Mouse (Mus musculus): ENCODE measurements around the gene Myadml2.

DNA sequence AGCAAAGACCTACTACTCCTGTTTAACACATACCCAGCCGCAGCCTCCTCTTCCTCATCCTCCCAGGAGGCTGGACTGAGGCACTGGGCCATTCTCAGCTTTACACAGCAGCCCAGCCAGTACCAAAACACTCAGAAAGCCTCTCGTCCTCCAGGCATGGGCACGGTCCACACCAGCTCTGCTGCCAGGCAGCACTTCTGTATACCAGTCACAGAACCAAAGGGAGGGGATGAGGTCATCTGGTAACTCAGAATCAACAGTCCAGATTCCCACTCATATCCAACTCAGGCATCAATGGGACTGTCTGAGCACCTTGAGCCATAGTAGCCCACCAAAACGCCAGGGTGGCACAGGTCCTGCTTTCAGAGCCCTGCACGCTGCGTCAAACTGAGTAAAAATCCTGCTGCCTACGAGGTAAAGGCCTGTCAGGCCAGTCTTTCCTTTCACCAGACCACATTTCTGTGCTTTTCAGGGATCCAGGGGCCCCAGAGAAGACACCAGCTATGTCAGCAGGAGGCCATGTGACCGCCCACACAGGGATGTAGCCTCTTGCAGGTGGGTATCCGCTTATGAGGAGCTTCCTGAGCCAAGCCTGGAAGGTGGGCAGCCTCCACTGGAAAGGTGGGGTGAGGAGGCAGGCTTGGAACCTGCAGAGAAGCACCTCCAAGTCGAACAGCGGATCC is 21.0 kb downstream of the Myadml2 start:
- TF ChIP-seq SIN3A (IDR thresholded peaks at IDR 0.05; ENCODE audit: low read length) (no peak), POLR2AphosphoS2 (IDR thresholded peaks at IDR 0.05; ENCODE audit: low read depth, low read length) (no peak), POLR2A (IDR thresholded peaks at IDR 0.05; ENCODE audit: low read depth, low read length) (no peak), MAX (IDR thresholded peaks at IDR 0.05; ENCODE audit: low read length) (no peak), E2F4 (IDR thresholded peaks at IDR 0.05; ENCODE audit: insufficient replicate concordance, low read depth, low read length) (no peak)
